Mouse (Mus musculus): ENCODE results near the gene Kxd1. TPM values are rescaled to one million over a fixed set of nuclear protein-coding genes. Genes with fewer than 3 reads are reported as not detected.

The Kxd1 gene
- polyA plus RNA-seq, 1 experiment from 2014 or later = 50.5 TPM

GRCm38 (mm10) chr8:70509281-70509952 is 18.3 kb downstream of the Kxd1 start:
- Histone ChIP-seq H3K4me3 (peak overlapping the region; percentile 96), H3K9me3 (no peaks in the 10 kb centered on the region), H3K4me2 (peak overlapping the region; percentile 96), H3K4me1 (replicated peaks) (peaks cover 47% of the 10 kb centered on the region), H3K27ac (peak overlapping the region; percentile 98), H3K27me3 (peaks cover under 1% of the 10 kb centered on the region; the same call in 1 of the 2 replicates), H3K36me3 (peaks cover 39% of the 10 kb centered on the region), H3K9ac (peak overlapping the region; percentile 96)
- 17% methylated on average over 25 of the region's 25 CpGs for WGBS
- ATAC-seq (ENCODE audit: low FRiP score) = no peak

- H3K4me1 ChIP-seq (replicated peaks) = peaks cover 67% of the 10 kb centered on the region
- WGBS = 65% methylated on average over 5 of the region's 5 CpGs
- no peak for ATAC-seq (ENCODE audit: low FRiP score)
- H3K9ac ChIP-seq = peak overlapping the region; percentile 89; the same call in 1 of the 2 replicates
- H3K36me3 ChIP-seq = peaks cover 32% of the 10 kb centered on the region
- H3K4me3 ChIP-seq = peak overlapping the region; percentile 69
- H3K4me2 ChIP-seq = 0 out of 2 replicates have a peak overlapping the region, but pooled peaks have one; percentile 13
- H3K27me3 ChIP-seq = peaks cover 24% of the 10 kb centered on the region
- peak overlapping the region; percentile 96 for H3K27ac ChIP-seq
- H3K9me3 ChIP-seq = no peaks in the 10 kb centered on the region
Observed at GRCm38 (mm10) chr8:70507027-70507393, 20.7 kb downstream of the Kxd1 start.

- Histone ChIP-seq H3K9me3 (no peaks in the 10 kb centered on the region), H3K9ac (peak within 1 kb of the TSS; percentile 89), H3K4me2 (peak within 1 kb of the TSS; percentile 85), H3K27ac (peak within 1 kb of the TSS; percentile 96), H3K4me3 (peak within 1 kb of the TSS; percentile 69), H3K36me3 (peaks cover 32% of the 10 kb centered on the region), H3K4me1 (replicated peaks) (peaks cover 67% of the 10 kb centered on the region), H3K27me3 (peaks cover 30% of the 10 kb centered on the region)
- 3% methylated on average over 40 of the region's 40 CpGs for WGBS
- peak; percentile 84 for ATAC-seq (ENCODE audit: low FRiP score)
Observed at GRCm38 (mm10) chr8:70506328-70507026, 21.3 kb downstream of the Kxd1 start, which contains the start of gene Rex1bd. Gene Rex1bd (minus strand): TSS chr8:70506752.

GRCm38 (mm10) chr8:70505698-70506327 is 21.9 kb downstream of the Kxd1 start:
- no peaks in the 10 kb centered on the region for H3K9me3 ChIP-seq
- H3K27ac ChIP-seq = peak overlapping the region; percentile 96
- peaks cover 32% of the 10 kb centered on the region for H3K36me3 ChIP-seq
- 36% methylated on average over 32 of the region's 32 CpGs for WGBS
- H3K4me3 ChIP-seq = peak overlapping the region; percentile 69
- peak overlapping the region; percentile 85 for H3K4me2 ChIP-seq
- H3K9ac ChIP-seq = peak overlapping the region; percentile 89
- peaks cover 67% of the 10 kb centered on the region for H3K4me1 ChIP-seq (replicated peaks)
- ATAC-seq (ENCODE audit: low FRiP score) = peak; percentile 27; the same call in 1 of the 2 replicates
- peaks cover 36% of the 10 kb centered on the region for H3K27me3 ChIP-seq

GRCm38 (mm10) chr8:70504851-70505250 is 22.9 kb downstream of the Kxd1 start:
- H3K4me1 ChIP-seq (replicated peaks) = peaks cover 68% of the 10 kb centered on the region
- WGBS = 76% methylated on average over 3 of the region's 3 CpGs
- no peak overlapping the region for H3K27ac ChIP-seq
- H3K27me3 ChIP-seq = peaks cover 46% of the 10 kb centered on the region
- H3K9ac ChIP-seq = 0 out of 2 replicates have a peak overlapping the region, but pooled peaks have one; percentile 89
- peak overlapping the region; percentile 69; the same call in 1 of the 2 replicates for H3K4me3 ChIP-seq
- H3K4me2 ChIP-seq = peak overlapping the region; percentile 85; the same call in 1 of the 2 replicates
- H3K36me3 ChIP-seq = peaks cover 32% of the 10 kb centered on the region
- H3K9me3 ChIP-seq = no peaks in the 10 kb centered on the region
- ATAC-seq (ENCODE audit: low FRiP score) = no peak

GRCm38 (mm10) chr8:70504291-70504716 is 23.5 kb downstream of the Kxd1 start:
- Histone ChIP-seq H3K4me2 (no peak overlapping the region), H3K4me3 (no peak overlapping the region), H3K36me3 (peaks cover 32% of the 10 kb centered on the region), H3K27ac (no peak overlapping the region; the same call in 1 of the 2 replicates), H3K9me3 (no peaks in the 10 kb centered on the region), H3K4me1 (replicated peaks) (peaks cover 64% of the 10 kb centered on the region), H3K27me3 (peaks cover 51% of the 10 kb centered on the region), H3K9ac (peak overlapping the region; percentile 40)
- 51% methylated on average over 16 of the region's 16 CpGs for WGBS
- ATAC-seq (ENCODE audit: low FRiP score) = no peak

GRCm38 (mm10) chr8:70503062-70503750 is 24.6 kb downstream of the Kxd1 start:
- Histone ChIP-seq H3K36me3 (peaks cover 24% of the 10 kb centered on the region), H3K4me3 (peak overlapping the region; percentile 12; the same call in 1 of the 2 replicates), H3K4me1 (replicated peaks) (peaks cover 55% of the 10 kb centered on the region), H3K27ac (no peak overlapping the region), H3K4me2 (peak overlapping the region; percentile 19; the same call in 1 of the 2 replicates), H3K27me3 (peaks cover 62% of the 10 kb centered on the region), H3K9me3 (no peaks in the 10 kb centered on the region), H3K9ac (peak overlapping the region; percentile 3; the same call in 1 of the 2 replicates)
- 12% methylated on average over 46 of the region's 46 CpGs for WGBS
- no peak for ATAC-seq (ENCODE audit: low FRiP score)

- WGBS = 30% methylated on average over 12 of the region's 12 CpGs
- peaks cover 69% of the 10 kb centered on the region for H3K27me3 ChIP-seq
- H3K9ac ChIP-seq = no peak overlapping the region
- H3K9me3 ChIP-seq = no peaks in the 10 kb centered on the region
- no peak for ATAC-seq (ENCODE audit: low FRiP score)
- peaks cover 18% of the 10 kb centered on the region for H3K36me3 ChIP-seq
- no peak overlapping the region for H3K4me2 ChIP-seq
- no peak overlapping the region for H3K27ac ChIP-seq
- peaks cover 55% of the 10 kb centered on the region for H3K4me1 ChIP-seq (replicated peaks)
- H3K4me3 ChIP-seq = no peak overlapping the region
Observed at GRCm38 (mm10) chr8:70502540-70502939, 25.2 kb downstream of the Kxd1 start.

- no peak overlapping the region for H3K27ac ChIP-seq
- 0 out of 2 replicates have a peak overlapping the region, but pooled peaks have one; percentile 3 for H3K4me3 ChIP-seq
- no peak for ATAC-seq (ENCODE audit: low FRiP score)
- H3K27me3 ChIP-seq = peaks cover 75% of the 10 kb centered on the region
- peaks cover 12% of the 10 kb centered on the region for H3K36me3 ChIP-seq
- peak overlapping the region; percentile 21; the same call in 1 of the 2 replicates for H3K4me2 ChIP-seq
- peaks cover 53% of the 10 kb centered on the region for H3K4me1 ChIP-seq (replicated peaks)
- 11% methylated on average over 23 of the region's 23 CpGs for WGBS
- H3K9ac ChIP-seq = peak overlapping the region; percentile 51; the same call in 1 of the 2 replicates
- H3K9me3 ChIP-seq = no peaks in the 10 kb centered on the region
Observed at GRCm38 (mm10) chr8:70501820-70502529, 25.8 kb downstream of the Kxd1 start.

- peak overlapping the region; percentile 26 for H3K4me2 ChIP-seq
- peaks cover 88% of the 10 kb centered on the region for H3K27me3 ChIP-seq
- peaks cover 11% of the 10 kb centered on the region; the same call in 1 of the 2 replicates for H3K36me3 ChIP-seq
- H3K27ac ChIP-seq = no peak overlapping the region
- H3K4me1 ChIP-seq (replicated peaks) = peaks cover 48% of the 10 kb centered on the region
- 6% methylated on average over 39 of the region's 39 CpGs for WGBS
- no peak for ATAC-seq (ENCODE audit: low FRiP score)
- H3K9me3 ChIP-seq = no peaks in the 10 kb centered on the region
- H3K4me3 ChIP-seq = peak overlapping the region; percentile 15
- no peak overlapping the region for H3K9ac ChIP-seq
Observed at GRCm38 (mm10) chr8:70500386-70501301, 27.1 kb downstream of the Kxd1 start.
